Mouse (Mus musculus): ENCODE data around the gene L3mbtl1. TPM values are rescaled to one million over a fixed set of nuclear protein-coding genes. Genes with fewer than 3 reads are reported as not detected.

L3mbtl1 gene
- total RNA-seq, 1 experiment from 2014 or later = 0.74 TPM

DNA sequence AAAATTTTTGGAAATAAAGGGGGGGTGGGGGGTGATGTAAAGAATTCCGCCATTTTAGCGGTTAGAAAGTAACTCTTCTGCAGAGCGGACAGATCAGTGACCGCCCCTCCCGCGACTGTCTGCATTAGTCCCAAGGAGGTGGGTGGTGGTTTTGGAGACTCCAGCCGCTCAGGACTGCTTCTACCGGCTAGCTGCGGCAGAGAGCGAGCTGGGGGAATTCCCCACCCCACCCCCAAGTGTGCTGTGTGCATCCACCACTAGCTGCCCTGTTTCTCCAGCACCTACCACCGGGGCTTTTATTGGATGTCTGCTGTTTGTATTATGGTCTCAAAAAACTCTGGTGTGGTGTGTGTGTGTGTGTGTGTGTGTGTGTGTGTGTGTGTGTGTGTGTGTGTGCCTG is 659 bp downstream of the L3mbtl1 start:
- DNase-seq = no peak

DNA sequence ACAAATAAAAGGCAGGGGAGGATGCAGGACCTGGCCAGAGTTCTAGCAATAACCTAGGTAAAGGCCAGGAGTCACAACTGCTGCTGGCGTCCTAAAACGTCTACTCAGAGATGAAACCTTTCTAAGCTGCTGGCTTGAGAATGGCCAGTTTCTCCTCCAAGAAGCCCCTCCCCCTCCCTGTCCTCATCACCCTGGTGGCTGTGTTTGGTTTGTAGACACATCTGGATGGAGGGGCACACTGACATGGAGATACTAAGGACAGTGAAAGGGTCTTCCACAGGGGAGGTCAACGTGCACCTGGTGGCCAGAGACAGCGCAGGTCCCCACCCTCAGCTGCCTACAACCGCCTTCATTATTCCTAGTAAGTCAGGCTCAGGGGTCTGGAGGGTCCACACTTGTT is 3.7 kb downstream of the L3mbtl1 start:
- no peak for DNase-seq

DNA sequence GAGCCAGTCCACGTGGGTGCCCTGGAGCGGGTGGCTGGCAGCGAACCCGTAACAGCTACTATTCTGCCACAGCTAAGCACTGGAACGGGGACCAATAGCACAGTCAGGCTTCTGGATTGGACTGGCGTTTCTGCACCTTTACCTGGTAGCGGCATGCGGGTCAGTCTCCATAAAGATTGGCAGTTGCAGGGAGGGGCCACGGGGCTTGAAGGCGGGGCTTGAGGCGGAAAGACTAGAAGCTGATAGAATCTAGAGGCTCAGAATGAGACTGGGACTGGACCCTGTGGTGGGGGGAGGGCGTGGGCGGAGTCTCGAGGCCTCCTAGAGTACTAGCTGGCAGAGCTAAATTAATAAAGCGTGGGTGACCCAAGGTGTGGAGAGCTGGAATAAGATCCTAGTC is 4.5 kb downstream of the L3mbtl1 start:
- peak; percentile 23 for DNase-seq

DNA sequence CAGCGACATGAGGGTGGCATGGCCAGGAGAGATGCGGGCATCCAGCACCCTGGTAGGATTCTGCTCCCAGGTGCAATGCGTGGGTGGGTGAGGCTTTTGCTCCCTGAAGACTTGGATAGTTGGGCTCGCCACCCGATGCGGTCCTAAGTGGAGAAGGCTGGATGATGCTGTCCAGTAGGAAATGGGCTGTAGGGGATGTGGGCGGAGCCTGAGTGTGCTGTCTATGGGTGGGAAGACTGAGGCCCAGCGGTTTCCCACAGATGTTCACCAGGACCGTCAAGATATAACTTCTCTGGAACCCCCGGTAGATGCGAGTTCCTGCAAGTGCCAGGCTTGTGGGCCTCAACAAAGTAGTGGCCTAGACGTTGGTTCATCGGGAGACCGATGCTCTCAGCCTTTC is 4.9 kb downstream of the L3mbtl1 start:
- no peak for DNase-seq

DNA sequence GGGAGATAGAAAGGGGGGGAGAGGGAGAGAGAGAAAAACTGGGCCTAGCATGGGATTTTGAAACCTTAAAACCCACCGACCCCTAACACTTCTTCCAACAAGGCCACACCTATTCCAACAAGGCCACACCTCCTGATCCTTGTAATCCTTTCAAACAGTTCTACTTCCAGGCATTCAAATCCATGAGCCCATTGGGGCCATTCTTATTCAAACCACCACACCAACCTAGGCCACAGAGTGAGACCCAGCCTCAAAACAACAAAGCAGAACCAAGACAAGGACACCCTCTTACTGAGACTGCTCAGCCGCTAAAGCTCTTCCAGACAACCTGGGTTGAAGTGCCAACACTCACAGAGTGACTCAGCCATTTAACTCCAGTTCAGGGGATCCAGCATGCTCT is 7.5 kb downstream of the L3mbtl1 start:
- DNase-seq = no peak

DNA sequence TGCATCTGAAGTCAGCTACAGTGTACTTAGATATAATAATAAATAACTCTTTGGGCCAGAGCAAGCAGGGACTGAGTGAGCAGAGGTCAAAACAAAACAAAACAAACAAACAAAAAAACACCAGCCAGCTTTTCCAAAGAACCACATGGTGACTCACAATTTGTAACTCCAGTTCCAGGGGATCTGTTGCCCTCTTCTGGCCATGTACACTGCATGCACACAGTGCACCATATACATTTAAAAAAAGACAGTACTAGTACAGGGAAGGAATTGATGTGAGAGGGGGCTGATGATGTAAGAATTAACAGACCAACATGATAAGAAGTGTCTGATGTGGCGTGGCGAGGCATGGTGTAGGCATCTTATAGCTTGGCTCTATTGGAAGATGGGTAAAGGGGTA is 13.6 kb downstream of the L3mbtl1 start:
- no peak for DNase-seq

DNA sequence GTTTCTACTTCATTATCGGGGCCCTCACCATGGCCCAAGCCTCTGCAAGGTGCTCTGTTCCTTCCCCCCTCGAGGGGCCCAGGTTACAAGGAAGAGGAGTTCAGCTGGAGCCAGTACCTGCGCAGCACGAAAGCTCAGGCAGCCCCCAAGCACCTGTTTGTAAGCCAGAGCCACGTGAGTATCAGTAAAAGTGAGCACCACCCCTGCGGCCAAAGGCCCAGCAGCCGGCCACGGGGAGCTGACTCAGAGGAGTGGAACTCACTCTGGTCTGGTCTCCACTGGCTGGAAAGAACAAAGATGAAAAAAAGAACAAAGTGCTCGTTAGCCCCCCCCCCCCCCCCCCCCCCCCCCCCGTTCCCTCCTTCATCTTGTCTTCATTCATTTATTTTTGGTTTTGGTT is 18.0 kb downstream of the L3mbtl1 start:
- DNase-seq = no peak

DNA sequence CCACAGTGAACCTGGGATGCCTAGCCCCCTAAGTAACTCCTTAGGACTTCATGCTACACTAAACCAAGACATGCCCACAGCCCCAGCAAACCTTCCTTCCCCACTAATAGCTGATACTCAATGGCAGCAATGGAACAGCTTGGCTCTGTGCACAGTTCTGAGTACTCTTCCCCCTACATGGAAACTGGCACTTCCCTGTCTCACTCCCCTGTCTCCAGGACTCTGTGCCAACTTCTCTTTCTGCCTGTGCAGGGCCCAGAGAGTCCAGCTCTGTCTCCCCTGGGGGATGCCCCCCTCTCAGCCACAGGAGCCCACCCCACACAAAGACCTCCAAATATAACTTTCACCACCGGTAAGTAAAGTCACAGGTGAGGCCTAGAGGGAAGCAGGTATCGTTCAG is 23.5 kb downstream of the L3mbtl1 start:
- DNase-seq = no peak

DNA sequence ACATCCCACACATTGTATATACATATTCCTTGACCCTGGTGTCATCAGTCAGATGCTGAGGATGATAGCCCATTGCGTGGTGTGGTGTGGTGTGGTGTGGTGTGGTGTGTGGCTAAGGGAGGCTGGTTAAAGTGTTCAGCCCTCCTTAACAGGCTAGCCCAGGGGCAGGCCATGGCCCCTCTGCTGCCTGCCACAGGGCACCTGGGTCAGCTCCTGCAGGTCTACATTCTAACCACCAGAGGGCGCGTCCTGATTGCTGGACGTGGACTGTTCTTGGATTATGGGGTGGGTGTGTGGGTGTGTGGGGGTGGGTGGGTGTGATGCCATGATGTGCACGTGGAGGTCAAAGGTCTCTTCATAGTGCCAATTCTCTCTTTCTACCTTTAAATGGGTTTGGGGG is 25.1 kb downstream of the L3mbtl1 start:
- DNase-seq = peak; percentile 72

DNA sequence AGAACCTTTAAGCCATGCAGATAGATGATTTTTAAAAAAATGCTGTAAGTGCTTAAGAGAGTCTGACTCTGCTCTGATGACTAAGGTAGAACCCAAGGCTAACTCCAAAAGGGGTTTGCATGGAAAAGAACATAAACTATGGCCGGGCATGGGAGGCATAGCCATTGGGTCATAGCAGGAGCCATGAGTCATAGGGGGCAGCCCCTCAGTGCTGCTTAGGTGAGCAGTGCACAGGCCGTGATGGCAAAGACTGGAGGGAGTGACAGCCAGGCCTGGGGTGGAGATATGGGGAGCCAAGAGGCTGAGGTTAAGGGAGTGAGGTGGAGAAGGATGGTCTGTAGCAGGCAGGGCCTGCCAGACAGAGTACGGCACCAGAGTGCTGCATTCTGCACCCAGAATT is 25.8 kb downstream of the L3mbtl1 start:
- DNase-seq = no peak

DNA sequence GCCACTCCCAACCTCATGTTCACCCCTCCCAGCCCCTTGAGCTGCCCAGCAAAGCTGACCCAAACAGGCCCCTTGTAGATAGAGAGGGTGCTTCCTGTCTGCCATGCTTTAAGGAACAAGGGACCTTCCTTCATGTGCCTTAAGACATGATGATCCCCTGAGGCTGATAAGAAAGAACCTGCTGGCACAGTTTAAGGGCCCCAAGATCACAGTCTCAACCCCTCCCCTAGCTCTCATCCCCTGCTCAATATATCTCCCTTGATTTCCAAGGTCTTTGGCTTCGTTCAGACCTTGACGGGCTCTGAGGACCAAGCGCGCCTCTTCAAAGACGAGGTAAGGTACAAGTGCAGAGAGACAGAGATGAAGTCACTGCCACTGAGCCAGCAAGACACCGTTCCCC is 27.6 kb downstream of the L3mbtl1 start:
- DNase-seq = no peak

DNA sequence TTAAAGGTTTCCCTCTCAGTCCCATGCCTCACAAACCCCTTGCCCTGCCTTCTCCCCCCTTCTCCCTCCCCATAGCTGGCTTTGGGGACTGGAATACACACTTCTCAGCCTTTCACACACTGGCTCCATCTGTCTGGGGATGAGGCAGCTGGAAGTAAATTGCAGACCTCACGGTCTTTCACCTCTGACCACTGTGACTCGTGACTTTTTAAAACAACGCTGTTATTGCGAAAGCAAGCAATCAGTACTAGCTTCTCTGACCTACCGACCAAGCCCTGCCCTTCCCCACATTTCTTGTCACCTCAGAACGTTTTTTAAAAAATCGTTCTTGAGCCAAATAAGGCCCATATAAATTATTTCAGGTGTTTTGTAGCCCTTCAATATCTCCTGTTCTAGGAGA is 29.5 kb downstream of the L3mbtl1 start:
- DNase-seq = no peak

DNA sequence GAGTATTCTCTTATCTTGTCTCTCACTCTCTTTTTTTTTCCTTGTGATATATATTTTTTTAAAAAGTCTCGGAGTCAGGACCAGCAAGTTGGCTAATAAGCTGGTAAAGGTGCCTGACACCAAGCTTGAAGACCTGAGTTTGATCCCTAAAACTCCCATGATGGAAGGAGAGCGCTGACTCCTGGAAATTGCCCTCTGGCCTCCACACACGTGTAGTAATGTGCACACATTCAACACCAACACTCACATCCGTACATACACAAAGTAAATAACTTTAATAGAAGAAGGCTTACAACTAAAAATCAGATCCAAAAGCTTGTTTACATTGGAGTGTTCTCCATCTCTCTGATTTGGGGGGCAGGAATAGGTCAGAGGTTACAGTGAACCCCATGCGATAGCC is 29.9 kb downstream of the L3mbtl1 start:
- DNase-seq = no peak

DNA sequence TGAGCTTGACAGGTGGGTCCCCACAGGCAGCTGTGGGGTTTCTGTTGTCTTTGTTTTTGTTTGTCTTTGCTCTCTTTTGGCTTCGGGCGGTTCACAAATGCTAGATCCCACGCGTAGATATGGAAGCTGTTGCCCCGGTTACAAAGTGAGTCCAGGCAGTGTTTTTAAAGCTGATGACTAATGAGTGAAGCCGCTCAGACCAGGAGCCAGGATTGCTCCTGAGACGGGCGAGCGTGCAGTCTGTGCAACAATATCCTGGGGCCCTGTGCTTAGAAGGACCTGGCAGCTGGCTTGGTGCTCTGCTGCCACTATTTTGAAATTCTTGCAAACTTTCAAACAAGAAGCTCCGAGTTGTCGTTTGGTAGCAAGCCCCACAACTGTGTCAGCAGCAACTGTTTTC is 30.4 kb downstream of the L3mbtl1 start:
- peak; percentile 63 for DNase-seq

DNA sequence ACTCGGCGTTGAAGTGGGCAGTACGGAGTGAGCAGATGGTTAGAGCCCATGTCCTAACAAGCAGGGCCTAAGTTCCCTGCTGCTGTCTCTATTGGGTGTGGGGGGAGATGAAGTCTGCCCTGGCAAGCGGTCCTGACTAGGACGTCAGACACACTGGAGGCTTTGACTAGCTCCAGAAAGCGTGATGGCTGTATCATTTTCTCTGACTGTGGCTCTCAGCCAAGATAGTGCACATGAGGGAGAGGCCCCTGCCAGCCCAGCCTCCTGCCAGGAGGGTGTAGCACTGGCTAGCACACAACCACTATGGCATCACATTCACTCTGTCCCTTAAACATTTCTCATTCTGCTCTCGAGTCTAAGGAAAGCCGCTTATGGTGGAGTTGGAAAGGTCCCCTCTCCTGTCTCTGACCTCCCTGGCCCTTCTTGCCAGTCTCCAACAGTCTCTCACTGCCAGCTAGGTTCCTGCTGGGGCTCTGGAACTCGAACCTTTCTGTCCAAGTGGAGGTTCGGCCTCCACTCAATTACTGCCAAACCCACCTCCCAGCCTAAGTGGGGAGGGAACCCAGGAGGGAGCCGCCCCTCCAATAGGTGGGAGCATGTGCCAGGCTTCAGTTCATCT is 32.0 kb downstream of the L3mbtl1 start:
- peak; percentile 64 for DNase-seq

DNA sequence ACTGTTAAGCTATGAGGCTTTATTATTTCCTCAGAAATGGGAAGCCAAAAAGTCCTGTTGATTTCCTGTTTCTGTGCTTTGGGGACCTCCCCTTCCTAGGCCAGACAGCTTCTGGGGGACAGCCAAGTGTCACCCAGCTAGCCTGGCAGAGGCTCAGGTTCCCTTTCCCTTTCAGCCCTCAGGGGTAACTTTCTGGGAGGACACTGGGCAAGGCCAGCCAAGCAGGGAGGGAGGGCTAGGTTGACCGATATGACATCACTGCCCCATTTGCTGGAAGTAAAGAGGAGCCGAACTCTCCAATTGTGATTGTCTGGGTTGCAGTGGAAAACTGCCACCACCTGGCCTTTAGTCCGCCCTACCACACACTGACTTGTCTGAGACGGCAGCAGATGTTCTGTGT is 32.7 kb downstream of the L3mbtl1 start:
- DNase-seq = peak; percentile 83

DNA sequence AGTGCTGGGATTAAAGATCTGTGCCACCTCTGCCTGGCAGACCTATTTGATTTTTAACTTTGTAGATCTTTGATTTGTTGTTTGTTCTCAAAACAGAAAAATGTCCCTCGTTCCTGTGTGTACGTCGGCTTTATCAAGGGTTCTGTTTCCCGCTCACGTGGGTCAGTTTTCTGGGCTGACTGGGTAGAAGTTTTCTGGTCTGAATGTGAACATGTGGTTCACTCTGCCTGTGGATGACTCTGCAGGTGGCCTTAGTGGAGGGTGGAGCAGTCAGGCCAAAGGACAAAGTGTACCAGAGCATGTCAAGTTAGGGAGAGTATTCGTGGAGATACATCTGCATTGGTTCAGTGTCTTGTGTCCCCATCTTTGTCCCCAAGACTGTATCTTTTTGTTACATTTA is 41.1 kb downstream of the L3mbtl1 start:
- DNase-seq = no peak

DNA sequence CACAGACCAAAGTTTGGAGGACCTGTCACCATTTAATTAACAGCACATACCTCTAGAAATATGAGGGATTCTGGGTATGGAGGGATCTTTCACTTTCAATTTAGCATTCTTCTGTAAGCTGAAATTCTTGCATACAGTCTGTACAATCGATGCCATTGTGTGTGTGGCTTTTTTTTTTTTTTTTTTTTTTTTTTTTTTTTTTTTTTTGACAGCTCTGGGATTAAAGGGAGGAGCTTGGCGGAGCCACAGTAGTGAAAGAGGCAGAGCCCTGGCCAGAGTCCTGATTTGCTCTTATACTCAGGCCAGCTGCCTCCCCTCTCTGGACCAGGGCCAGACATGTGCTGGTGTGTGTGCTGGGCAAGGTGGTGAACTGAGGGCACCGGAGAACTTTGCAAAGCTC is 42.7 kb downstream of the L3mbtl1 start:
- DNase-seq = peak; percentile 86

DNA sequence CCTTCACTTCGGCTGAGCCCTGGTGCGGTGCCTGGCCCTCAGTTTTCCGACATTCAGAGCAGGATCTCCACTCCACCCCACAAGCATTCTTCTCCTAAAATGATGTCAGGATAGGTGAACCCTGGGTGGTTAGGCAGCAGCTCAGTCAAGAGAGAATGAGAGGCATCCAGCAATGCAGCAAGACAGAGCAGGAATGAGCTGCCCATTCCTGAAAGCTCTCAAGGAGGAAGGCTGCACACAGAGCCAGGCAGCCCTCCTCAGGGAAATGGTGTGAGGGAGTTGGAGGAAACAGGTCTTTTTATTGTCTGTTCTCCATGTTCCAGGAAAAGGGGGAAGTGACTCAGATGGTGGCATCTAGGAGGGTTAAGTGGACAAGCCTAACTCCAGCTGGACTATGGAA is 43.5 kb downstream of the L3mbtl1 start:
- DNase-seq = no peak

DNA sequence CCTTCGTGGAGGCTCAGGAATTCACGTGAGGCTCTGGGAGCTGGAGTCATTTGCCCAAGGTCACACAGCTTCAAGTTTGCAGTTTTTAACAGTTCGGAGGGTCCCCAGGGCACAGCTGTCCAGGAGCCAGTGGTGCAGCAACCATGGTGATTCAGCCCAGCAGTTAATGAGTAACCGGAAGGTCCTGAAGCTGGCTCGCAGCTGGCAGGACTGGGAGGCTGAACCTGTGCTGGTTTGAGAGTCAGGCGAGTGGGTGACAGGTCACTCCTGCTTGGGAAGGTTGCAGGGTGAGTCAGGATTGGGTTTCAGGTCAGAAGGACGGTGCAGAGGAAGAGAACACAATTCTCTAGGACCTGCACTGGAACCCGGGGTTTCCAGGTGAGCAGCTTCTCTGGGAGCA is 43.9 kb downstream of the L3mbtl1 start, which contains the start of gene Sgk2:
TSS of gene Sgk2 (plus strand) at position 113 of the 400 bp plus-strand sequence.
- DNase-seq = peak; percentile 66

DNA sequence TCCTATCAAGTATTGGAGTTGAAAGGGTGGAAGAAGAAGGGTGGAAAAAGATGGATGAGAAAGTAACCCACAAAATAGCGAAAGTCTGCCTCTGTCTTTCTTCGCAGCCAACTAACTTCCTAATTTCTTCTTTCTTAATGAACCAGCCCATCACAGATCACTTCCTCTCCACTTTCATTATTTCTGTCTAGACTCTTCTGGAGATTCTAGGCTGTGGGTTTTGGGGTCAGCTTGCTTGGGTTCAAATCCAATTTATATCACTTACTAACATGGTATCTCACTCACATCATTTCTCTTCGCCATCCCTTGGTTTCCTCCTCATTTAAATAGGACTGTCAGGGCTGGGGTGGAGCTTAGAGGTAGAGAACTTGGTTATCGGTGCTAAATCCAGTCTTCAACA is 45.0 kb downstream of the L3mbtl1 start:
- DNase-seq = no peak

DNA sequence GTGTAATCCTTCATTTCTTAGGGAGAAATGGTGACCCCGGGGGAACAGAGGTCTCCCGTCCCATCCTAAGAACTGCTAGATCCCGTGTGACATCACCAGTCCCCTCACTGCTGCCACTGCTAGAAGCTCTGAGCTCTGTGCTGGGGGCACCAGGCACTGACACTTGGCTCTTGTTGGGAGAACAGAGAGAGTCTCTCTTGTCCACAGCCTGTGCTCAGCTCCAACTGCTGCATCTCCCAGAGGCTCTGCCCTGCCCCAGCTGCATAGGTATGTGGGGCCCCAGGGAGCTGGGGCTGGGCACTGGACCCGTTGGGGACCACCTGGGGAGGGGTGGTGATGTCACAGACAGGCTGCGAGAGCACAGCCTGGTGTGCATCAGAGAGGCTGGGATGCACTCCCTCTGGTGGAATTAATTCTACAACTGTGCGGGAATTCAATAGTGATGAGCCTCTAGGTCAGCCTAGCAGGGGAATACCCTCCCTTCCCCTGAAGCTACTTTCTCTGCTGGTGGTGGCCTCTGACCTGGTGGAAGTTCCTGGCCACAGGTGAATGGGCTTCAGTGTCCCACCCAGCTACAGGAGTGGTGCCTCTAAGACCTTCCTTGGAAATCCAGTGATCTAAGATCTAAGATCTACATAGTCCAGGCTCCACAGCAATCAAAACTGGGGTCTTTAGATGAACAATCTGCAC is 48.3 kb downstream of the L3mbtl1 start:
- DNase-seq = no peak

DNA sequence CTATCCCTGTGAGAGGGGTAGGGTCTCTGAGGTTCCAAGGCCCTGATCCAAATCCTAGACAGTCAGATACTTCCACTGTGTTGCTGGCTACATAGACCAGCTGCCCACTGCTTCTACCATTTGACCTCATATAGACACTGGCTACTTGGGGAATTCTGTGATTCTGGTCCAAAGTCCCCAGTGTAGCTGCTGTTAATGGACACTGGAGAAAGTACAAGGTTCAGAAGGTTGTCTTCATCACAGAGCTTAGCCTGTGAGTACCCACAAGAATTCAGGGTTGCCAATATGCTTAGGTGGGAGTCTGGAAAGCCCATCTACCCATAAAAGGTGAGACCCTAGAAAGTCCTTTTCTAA is 48.8 kb downstream of the L3mbtl1 start:
- DNase-seq = no peak

DNA sequence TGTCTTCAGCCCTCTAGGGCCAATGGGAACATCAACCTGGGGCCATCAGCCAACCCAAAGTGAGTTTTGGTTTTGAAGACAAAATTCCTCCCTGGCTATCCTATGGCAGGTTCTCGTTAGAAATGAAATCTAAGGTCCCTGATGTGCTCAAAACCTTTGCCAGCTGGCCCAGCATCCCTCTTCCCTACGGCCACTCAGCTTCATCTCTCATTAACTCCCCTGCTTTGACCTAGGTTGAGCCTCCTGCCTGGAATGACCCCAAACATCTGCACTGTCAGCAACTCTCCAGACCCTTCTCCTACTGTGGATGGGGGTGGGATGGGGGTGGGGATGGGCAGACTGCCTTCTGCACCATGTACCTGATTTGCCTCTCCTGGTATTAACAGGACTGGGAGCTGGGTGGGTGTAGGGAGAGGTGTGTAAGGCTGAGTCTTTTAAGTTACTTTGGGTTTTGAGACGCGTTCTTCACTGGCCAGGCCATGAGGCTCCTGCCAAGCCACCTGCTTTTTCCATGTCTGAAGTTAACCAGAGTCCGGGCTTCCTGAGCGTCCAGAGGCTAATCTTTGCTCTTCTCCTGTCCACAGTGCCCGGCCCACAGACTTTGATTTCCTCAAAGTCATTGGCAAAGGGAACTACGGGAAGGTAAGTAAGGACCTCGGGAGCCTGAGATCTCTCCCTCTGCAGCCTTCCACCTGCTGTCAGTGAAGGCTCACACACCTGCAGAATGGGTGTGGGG is 50.8 kb downstream of the L3mbtl1 start:
- no peak for DNase-seq

Data from adrenal gland, postnatal 14 days (tissue).